Mouse (Mus musculus): ENCODE results near the gene Atp5j2.
"Not testable (repeated sequence)": the region's sequence is repeated elsewhere in the genome, so short reads cannot be mapped to it uniquely, and the experiment has no call there.

Atp5j2 gene

GRCm38 (mm10) chr5:145191962-145192361 is at the start of gene Atp5j2:
Gene Atp5j2, minus strand, starts transcription at chr5:145192062.
- DNase-seq: no peak

- DNase-seq: peak; percentile 19 to 38
Measured at GRCm38 (mm10) chr5:145234636-145235035, 42.8 kb upstream of the Atp5j2 start.

GRCm38 (mm10) chr5:145231893-145232411 is 40.1 kb upstream of the Atp5j2 start:
- DNase-seq: no peak

GRCm38 (mm10) chr5:145231367-145231871 is 39.6 kb upstream of the Atp5j2 start, which contains the start of gene Zfp655:
Gene Zfp655, plus strand, starts transcription at chr5:145231715.
- peak; percentile 97 to 98 for DNase-seq

- DNase-seq: no peak
Measured at GRCm38 (mm10) chr5:145230641-145231040, 38.8 kb upstream of the Atp5j2 start.

GRCm38 (mm10) chr5:145229283-145229682 is 37.4 kb upstream of the Atp5j2 start:
- DNase-seq: not testable (repeated sequence)

GRCm38 (mm10) chr5:145226453-145226852 is 34.6 kb upstream of the Atp5j2 start:
- DNase-seq: no peak

GRCm38 (mm10) chr5:145223395-145223794 is 31.5 kb upstream of the Atp5j2 start:
- DNase-seq: no peak

GRCm38 (mm10) chr5:145222840-145223239 is 31.0 kb upstream of the Atp5j2 start:
- no peak for DNase-seq

- DNase-seq: no peak
Measured at GRCm38 (mm10) chr5:145219981-145220380, 28.1 kb upstream of the Atp5j2 start.

GRCm38 (mm10) chr5:145218671-145219070 is 26.8 kb upstream of the Atp5j2 start:
- no peak for DNase-seq

- DNase-seq: no peak
Measured at GRCm38 (mm10) chr5:145218206-145218605, 26.3 kb upstream of the Atp5j2 start.

- no peak for DNase-seq
Measured at GRCm38 (mm10) chr5:145217746-145218145, 25.9 kb upstream of the Atp5j2 start.

GRCm38 (mm10) chr5:145214679-145215078 is 22.8 kb upstream of the Atp5j2 start:
- no peak for DNase-seq

- no peak for DNase-seq
Measured at GRCm38 (mm10) chr5:145213505-145213904, 21.6 kb upstream of the Atp5j2 start.

- DNase-seq: no peak
Measured at GRCm38 (mm10) chr5:145212216-145212615, 20.4 kb upstream of the Atp5j2 start.

- no peak for DNase-seq
Measured at GRCm38 (mm10) chr5:145211340-145211739, 19.5 kb upstream of the Atp5j2 start.

- not testable (repeated sequence) for DNase-seq
Measured at GRCm38 (mm10) chr5:145208391-145208790, 16.5 kb upstream of the Atp5j2 start.

GRCm38 (mm10) chr5:145207954-145208353 is 16.1 kb upstream of the Atp5j2 start:
- DNase-seq: no peak

- DNase-seq: no peak
Measured at GRCm38 (mm10) chr5:145207385-145207784, 15.5 kb upstream of the Atp5j2 start.

GRCm38 (mm10) chr5:145205041-145205440 is 13.2 kb upstream of the Atp5j2 start:
- DNase-seq: no peak

GRCm38 (mm10) chr5:145203936-145204691 is 12.3 kb upstream of the Atp5j2 start, which contains the start of gene Zkscan5:
Gene Zkscan5, plus strand, starts transcription at chr5:145204562.
- DNase-seq: peak; percentile 97 to 99

GRCm38 (mm10) chr5:145202446-145202845 is 10.6 kb upstream of the Atp5j2 start:
- no peak for DNase-seq

- peak; percentile 80 to 85 for DNase-seq
Measured at GRCm38 (mm10) chr5:145201321-145201991, 9.6 kb upstream of the Atp5j2 start, which contains the start of gene Zkscan14. Gene Zkscan14, minus strand, starts transcription at chr5:145201868.
